ENCODE assay signal across 16 mouse cellular contexts in genomic region chr15:31402200-31402892, GRCm38 (mm10). TPM values are rescaled to one million over a fixed set of nuclear protein-coding genes. Genes with fewer than 3 reads are reported as not detected.
A peak's percentile ranks its signal among the peaks of the same experiment; 100 is the strongest.
DNase-seq lines count a peak whose midpoint lies in the region; ATAC-seq lines count a peak whose summit lies in the region.
"Had no signal": no experiment of that assay in that cellular context is flagged by ENCODE, and none has a peak within 500 bp of the region (broad histone marks: within the 10 kb centered on the region; RNA-seq: fewer than 3 reads in every experiment).

No protein-coding gene starts in this region.

- peak overlapping the region; percentile 15; the same call in 1 of the 2 replicates for H3K27ac ChIP-seq in forebrain, embryonic 12.5 days
- H3K27ac ChIP-seq in hindbrain, embryonic 12.5 days: no peak overlapping the region
- H3K27ac ChIP-seq in midbrain, embryonic 13.5 days: peak overlapping the region; percentile 37; the same call in 1 of the 2 replicates
- H3K27ac ChIP-seq: left cerebral cortex, adult 2 months; liver, embryonic 15.5 days had no signal

- H3K27me3 ChIP-seq in forebrain, embryonic 12.5 days: no peaks in the 10 kb centered on the region
- no peaks in the 10 kb centered on the region for H3K27me3 ChIP-seq in hindbrain, embryonic 12.5 days
- H3K27me3 ChIP-seq in midbrain, embryonic 13.5 days: no peaks in the 10 kb centered on the region
- H3K27me3 ChIP-seq: heart, embryonic 12.5 days; liver, embryonic 15.5 days had no signal

- H3K4me3 ChIP-seq in forebrain, embryonic 12.5 days (replicated peaks): no peak overlapping the region
- no peak overlapping the region for H3K4me3 ChIP-seq in hindbrain, embryonic 12.5 days
- no peak overlapping the region for H3K4me3 ChIP-seq in midbrain, embryonic 13.5 days (replicated peaks)
- H3K4me3 ChIP-seq: heart, embryonic 12.5 days; left cerebral cortex, adult 2 months; liver, embryonic 15.5 days had no signal

- H3K9me3 ChIP-seq in forebrain, embryonic 12.5 days: no peaks in the 10 kb centered on the region
- H3K9me3 ChIP-seq in hindbrain, embryonic 12.5 days (replicated peaks): no peaks in the 10 kb centered on the region
- no peaks in the 10 kb centered on the region for H3K9me3 ChIP-seq in midbrain, embryonic 13.5 days
- H3K9me3 ChIP-seq: G1E; liver, embryonic 15.5 days had no signal

- DNase-seq in retina, adult 2 months (ENCODE audit: low read depth, low spot score): peak; percentile 57
- DNase-seq in spleen, postnatal 10 days (ENCODE audit: low spot score in 2 of 2): no peak
- no peak for DNase-seq in adrenal gland, adult 8-10 months
- no peak for DNase-seq in urinary bladder, postnatal 10 days (ENCODE audit: low spot score)
- DNase-seq: adrenal gland, adult 2 months; cerebellum, adult 9-11 months; embryo, embryonic 11 days; heart, postnatal 4 days; kidney, adult 18-20 months had no signal

- no peak overlapping the region for H3K9ac ChIP-seq in forebrain, embryonic 12.5 days
- H3K9ac ChIP-seq in hindbrain, embryonic 12.5 days: no peak overlapping the region
- H3K9ac ChIP-seq in midbrain, embryonic 13.5 days (replicated peaks): no peak overlapping the region
- H3K9ac ChIP-seq: heart, embryonic 12.5 days; liver, embryonic 15.5 days had no signal

- no peak overlapping the region for H3K4me2 ChIP-seq in forebrain, embryonic 12.5 days
- H3K4me2 ChIP-seq in hindbrain, embryonic 12.5 days (replicated peaks): no peak overlapping the region
- H3K4me2 ChIP-seq in midbrain, embryonic 13.5 days (replicated peaks): no peak overlapping the region
- H3K4me2 ChIP-seq: heart, embryonic 12.5 days; liver, embryonic 15.5 days had no signal

- WGBS in forebrain, embryonic 12.5 days: 24% methylated on average over 12 of the region's 12 CpGs
- WGBS in hindbrain, embryonic 12.5 days: 64% methylated on average over 12 of the region's 12 CpGs
- 23% methylated on average over 12 of the region's 12 CpGs for WGBS in midbrain, embryonic 13.5 days

- peaks cover 17% of the 10 kb centered on the region for H3K4me1 ChIP-seq in forebrain, embryonic 12.5 days
- H3K4me1 ChIP-seq in hindbrain, embryonic 12.5 days: peaks cover 3% of the 10 kb centered on the region; the same call in 1 of the 2 replicates
- peaks cover 18% of the 10 kb centered on the region; the same call in 1 of the 2 replicates for H3K4me1 ChIP-seq in midbrain, embryonic 13.5 days (replicated peaks)
- H3K4me1 ChIP-seq: liver, embryonic 15.5 days had no signal

- no peaks in the 10 kb centered on the region for H3K36me3 ChIP-seq in forebrain, embryonic 12.5 days (replicated peaks)
- H3K36me3 ChIP-seq in hindbrain, embryonic 12.5 days: no peaks in the 10 kb centered on the region
- no peaks in the 10 kb centered on the region for H3K36me3 ChIP-seq in midbrain, embryonic 13.5 days
- H3K36me3 ChIP-seq: G1E; heart, embryonic 12.5 days; liver, embryonic 15.5 days had no signal

- peak; percentile 79 for ATAC-seq in forebrain, embryonic 12.5 days (ENCODE audit: low FRiP score)
- ATAC-seq in hindbrain, embryonic 12.5 days (ENCODE audit: low FRiP score): peak; percentile 66
- ATAC-seq in midbrain, embryonic 13.5 days: peak; percentile 78

RNA-seq across cellular contexts. Expression of gene Ankrd33b, which starts 34.8 kb away (rescaled TPM):
- polyA plus RNA-seq in forebrain, embryonic 12.5 days (2016; fragmentation: Nextera tagmentation; extraction: Ambion mirVana): 0.60 and 0.70 TPM in 2 replicates
- 0.85 and 0.87 TPM in 2 replicates for polyA plus RNA-seq in hindbrain, embryonic 12.5 days (2016; fragmentation: Nextera tagmentation; extraction: Ambion mirVana)
- polyA plus RNA-seq in midbrain, embryonic 13.5 days (2015; fragmentation: Nextera tagmentation; extraction: Ambion mirVana): 0.64 and 0.86 TPM in 2 replicates
- 1 to 10 TPM; 1.1 to 3.8 (median 2.7) TPM for total RNA-seq in adrenal gland, adult 8-10 months (2022)
- polyA plus RNA-seq: G1E had no signal

RNA-seq across cellular contexts. Expression of gene Ropn1l, which starts 51.2 kb away (rescaled TPM):
- 2.1 and 2.3 TPM in 2 replicates for polyA plus RNA-seq in forebrain, embryonic 12.5 days (2016; fragmentation: Nextera tagmentation; extraction: Ambion mirVana)
- 2.8 and 2.9 TPM in 2 replicates for polyA plus RNA-seq in hindbrain, embryonic 12.5 days (2016; fragmentation: Nextera tagmentation; extraction: Ambion mirVana)
- 1.8 and 2.1 TPM in 2 replicates for polyA plus RNA-seq in midbrain, embryonic 13.5 days (2015; fragmentation: Nextera tagmentation; extraction: Ambion mirVana)
- total RNA-seq in adrenal gland, adult 8-10 months (2022): 1 to 10 TPM; 2.1 to 3.3 (median 2.4) TPM
